Mouse (Mus musculus): ENCODE data around the gene Hba-x. TPM values are rescaled to one million over a fixed set of nuclear protein-coding genes. Genes with fewer than 3 reads are reported as not detected.

Hba-x gene
- total RNA-seq (2015; ENCODE audit: low replicate concordance) (7.9 and 8.8 TPM in 2 replicates), total RNA-seq (2017; ENCODE audit: low replicate concordance) (0.68 and 2.2 TPM in 2 replicates)

- no peak for ATAC-seq (replicated peaks; ENCODE audit: low FRiP score, poor library complexity, severe bottlenecking)
These were observed at the start of gene Hba-x for GRCm38 (mm10) chr11:32276347-32276746. Hba-x (plus strand) TSS chr11:32276400.

GRCm38 (mm10) chr11:32227041-32227440, 49.2 kb upstream of the Hba-x start:
- no peak for ATAC-seq (replicated peaks; ENCODE audit: low FRiP score, poor library complexity, severe bottlenecking)

DNA sequence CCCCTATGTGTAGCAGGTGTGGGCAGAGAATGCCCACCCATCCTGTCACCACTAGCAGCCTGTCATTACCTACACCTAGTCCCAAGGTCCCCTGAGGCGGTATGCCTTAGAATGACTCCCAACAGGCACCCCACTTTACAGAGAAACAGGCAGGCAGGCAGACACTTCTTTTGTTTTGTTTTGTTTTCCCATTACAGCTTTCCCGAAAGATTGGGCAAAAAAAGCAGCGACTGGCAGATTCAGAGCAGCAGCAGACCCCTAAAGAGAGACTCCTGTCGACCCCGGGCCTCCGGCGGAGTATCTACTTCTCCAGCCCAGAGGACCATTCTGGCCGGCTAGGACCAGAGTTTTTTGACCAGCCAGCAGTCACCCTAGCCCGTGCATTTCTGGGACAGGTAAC, 48.6 kb upstream of the Hba-x start:
- no peak for ATAC-seq (replicated peaks; ENCODE audit: low FRiP score, poor library complexity, severe bottlenecking)

- no peak for ATAC-seq (replicated peaks; ENCODE audit: low FRiP score, poor library complexity, severe bottlenecking)
These were observed 47.8 kb upstream of the Hba-x start for GRCm38 (mm10) chr11:32228292-32228845.

- ATAC-seq (replicated peaks; ENCODE audit: low FRiP score, poor library complexity, severe bottlenecking), result no peak
These were observed 46.0 kb upstream of the Hba-x start for GRCm38 (mm10) chr11:32230220-32230619.

DNA sequence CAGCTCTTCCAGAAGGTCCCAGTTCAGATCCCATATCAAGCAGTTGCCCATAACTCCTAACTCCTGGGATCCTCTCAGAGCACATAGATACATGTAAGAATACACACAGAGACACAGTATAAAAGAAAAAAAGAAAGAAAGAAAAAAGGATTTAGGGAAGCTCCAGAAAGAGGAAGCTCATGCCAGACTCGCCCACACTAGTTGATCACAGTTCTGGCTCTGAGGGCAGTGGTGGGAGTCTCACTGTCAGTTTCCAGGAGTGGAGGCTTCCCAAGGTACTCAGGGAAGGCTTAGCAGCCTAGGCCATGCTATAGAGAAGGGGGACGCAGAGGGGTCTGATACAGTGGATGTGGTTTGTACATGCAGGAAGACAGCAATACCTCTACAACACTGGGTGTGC, 45.1 kb upstream of the Hba-x start:
- no peak for ATAC-seq (replicated peaks; ENCODE audit: low FRiP score, poor library complexity, severe bottlenecking)

GRCm38 (mm10) chr11:32232848-32233247, 43.4 kb upstream of the Hba-x start:
- ATAC-seq (replicated peaks; ENCODE audit: low FRiP score, poor library complexity, severe bottlenecking), result no peak

GRCm38 (mm10) chr11:32233895-32234294, 42.3 kb upstream of the Hba-x start:
- ATAC-seq (replicated peaks; ENCODE audit: low FRiP score, poor library complexity, severe bottlenecking), result no peak

- no peak for ATAC-seq (replicated peaks; ENCODE audit: low FRiP score, poor library complexity, severe bottlenecking)
These were observed 41.2 kb upstream of the Hba-x start for GRCm38 (mm10) chr11:32234816-32235485.

GRCm38 (mm10) chr11:32235646-32236045, 40.6 kb upstream of the Hba-x start:
- ATAC-seq (replicated peaks; ENCODE audit: low FRiP score, poor library complexity, severe bottlenecking), result no peak

- ATAC-seq (replicated peaks; ENCODE audit: low FRiP score, poor library complexity, severe bottlenecking), result no peak
These were observed 40.1 kb upstream of the Hba-x start for GRCm38 (mm10) chr11:32236132-32236531.

DNA sequence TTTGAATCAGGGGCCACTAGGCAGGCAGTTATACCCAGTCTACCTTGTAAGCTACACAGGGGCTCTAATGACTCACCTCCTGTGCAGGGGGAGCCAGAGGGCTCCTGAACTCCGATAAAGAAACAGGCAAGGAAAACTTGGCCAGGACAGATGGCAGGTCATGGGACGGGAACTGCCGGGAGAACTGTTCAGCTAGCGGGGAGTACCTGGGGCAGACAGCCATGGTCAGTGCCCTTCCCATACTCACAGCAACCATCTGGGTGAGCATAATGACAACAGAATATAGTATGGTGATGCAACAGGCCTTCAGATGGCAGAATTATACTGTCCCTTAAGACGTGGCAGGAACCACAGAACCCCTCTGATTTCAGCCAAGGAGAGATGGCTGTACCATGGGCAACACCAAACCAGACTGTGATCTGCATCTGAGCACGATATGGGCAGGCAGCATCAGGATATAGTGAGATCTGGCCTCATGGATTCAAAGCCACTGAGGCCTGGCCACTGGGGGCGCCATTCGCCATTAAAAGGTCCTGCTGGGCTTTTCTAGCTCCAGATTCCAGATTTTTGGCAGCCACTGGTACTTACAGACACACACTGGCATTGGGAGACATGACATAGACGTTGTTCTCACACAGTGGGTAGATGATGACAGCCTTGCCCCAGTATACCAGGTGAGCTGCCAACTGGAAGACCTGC, 39.3 kb upstream of the Hba-x start:
- ATAC-seq (replicated peaks; ENCODE audit: low FRiP score, poor library complexity, severe bottlenecking), result peak; percentile 57

DNA sequence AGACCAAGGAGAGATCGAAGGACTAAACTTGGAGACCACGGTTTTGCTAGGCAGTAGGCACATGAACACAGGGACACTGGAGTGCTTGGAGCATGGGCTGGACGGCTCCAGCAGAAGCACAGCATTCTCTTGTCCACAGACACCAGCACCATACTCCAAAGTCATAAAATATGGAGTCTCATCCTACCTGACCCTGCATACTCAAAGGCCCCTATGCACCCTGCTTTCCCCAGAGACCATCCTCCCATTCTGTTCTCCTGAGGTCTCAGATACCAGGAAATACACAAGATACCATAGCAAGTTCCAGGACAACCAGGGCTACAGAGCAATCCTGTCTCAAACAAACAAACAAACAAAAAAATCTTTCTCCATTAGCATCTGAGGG, 38.8 kb upstream of the Hba-x start:
- ATAC-seq (replicated peaks; ENCODE audit: low FRiP score, poor library complexity, severe bottlenecking), result no peak

DNA sequence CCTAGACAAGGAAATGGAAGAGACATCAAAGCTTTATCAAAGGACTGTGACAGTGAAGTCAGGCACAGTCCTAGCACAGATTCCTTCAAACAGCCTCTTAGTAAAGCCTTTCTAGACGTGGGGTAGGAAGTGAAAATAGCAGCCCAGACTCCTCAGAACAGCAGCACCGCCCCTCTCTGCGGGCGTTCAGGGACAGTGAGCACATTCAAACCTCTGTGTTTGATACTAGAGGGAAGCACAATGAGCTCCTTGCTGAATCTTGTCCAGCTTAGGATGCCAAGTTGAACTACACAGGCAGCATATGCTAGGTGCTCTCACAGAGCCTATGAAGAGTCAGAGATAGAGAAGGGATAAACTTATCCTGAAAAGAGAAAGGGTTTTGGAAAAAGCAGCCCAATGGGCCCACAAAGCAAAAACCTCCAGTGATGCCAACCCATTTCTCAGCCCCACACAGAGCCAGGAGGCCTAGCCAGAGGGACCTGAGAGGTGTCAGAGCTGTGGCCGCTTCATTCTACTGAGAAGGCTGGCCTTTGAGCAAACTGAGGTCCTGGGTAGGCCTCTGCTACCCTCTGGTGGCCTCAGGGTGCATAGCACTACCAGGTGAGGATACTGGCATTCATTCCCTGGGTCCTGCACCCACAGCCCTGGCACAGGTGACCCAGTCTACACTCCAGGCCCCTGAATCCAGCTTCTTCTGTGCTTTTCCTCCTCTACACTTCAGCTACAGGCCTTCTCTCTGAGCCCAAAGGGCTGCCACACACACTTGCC, 37.9 kb upstream of the Hba-x start:
- peak; percentile 81 for ATAC-seq (replicated peaks; ENCODE audit: low FRiP score, poor library complexity, severe bottlenecking)

GRCm38 (mm10) chr11:32241391-32241790, 34.8 kb upstream of the Hba-x start:
- no peak for ATAC-seq (replicated peaks; ENCODE audit: low FRiP score, poor library complexity, severe bottlenecking)

DNA sequence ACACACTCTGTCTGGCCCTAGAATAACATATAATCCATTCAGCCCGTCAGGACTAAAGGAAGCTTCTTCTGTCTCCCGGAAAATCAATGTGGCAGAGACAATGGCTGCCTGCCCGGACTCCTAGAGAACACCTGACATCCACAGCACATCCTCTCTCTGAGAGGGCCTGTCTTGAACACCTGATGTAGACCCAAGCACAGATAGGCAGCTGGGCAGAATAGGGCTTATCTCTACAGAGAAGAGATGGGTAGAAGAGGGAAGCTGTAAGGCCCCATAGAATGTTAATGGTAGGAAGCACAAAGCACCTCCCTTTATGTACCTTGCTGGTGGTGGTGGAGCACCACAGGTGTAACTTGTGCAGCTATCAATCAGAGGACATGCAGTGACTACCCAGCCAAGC, 34.0 kb upstream of the Hba-x start:
- no peak for ATAC-seq (replicated peaks; ENCODE audit: low FRiP score, poor library complexity, severe bottlenecking)

GRCm38 (mm10) chr11:32243205-32243955, 32.8 kb upstream of the Hba-x start:
- ATAC-seq (replicated peaks; ENCODE audit: low FRiP score, poor library complexity, severe bottlenecking), result no peak

- ATAC-seq (replicated peaks; ENCODE audit: low FRiP score, poor library complexity, severe bottlenecking), result no peak
These were observed 32.1 kb upstream of the Hba-x start for GRCm38 (mm10) chr11:32244064-32244463.

DNA sequence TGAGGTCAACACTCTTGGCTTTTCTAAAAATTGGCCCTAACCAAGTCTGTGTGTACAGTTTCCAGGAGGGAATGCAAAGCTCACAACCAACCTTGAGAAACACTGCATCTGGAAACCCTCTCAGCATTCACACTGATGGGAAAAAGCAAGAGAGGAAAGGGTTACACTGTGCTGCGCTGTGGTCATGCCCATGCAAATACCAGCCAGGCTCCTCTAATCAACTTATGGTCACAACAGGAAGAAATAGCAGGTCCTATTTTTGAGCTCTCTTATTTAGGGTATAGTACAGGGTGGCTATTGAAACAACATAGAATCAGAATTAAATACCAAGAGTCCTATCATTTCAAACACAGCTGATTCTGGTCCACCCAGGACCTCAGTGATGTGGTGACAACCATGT, 31.6 kb upstream of the Hba-x start:
- no peak for ATAC-seq (replicated peaks; ENCODE audit: low FRiP score, poor library complexity, severe bottlenecking)

- ATAC-seq (replicated peaks; ENCODE audit: low FRiP score, poor library complexity, severe bottlenecking), result peak; percentile 77
These were observed 30.6 kb upstream of the Hba-x start for GRCm38 (mm10) chr11:32245614-32246013.

Measured in erythroblast, adult 5-6 weeks (primary cell).